Mouse (Mus musculus): ENCODE measurements around the gene Dclk1.

DNA sequence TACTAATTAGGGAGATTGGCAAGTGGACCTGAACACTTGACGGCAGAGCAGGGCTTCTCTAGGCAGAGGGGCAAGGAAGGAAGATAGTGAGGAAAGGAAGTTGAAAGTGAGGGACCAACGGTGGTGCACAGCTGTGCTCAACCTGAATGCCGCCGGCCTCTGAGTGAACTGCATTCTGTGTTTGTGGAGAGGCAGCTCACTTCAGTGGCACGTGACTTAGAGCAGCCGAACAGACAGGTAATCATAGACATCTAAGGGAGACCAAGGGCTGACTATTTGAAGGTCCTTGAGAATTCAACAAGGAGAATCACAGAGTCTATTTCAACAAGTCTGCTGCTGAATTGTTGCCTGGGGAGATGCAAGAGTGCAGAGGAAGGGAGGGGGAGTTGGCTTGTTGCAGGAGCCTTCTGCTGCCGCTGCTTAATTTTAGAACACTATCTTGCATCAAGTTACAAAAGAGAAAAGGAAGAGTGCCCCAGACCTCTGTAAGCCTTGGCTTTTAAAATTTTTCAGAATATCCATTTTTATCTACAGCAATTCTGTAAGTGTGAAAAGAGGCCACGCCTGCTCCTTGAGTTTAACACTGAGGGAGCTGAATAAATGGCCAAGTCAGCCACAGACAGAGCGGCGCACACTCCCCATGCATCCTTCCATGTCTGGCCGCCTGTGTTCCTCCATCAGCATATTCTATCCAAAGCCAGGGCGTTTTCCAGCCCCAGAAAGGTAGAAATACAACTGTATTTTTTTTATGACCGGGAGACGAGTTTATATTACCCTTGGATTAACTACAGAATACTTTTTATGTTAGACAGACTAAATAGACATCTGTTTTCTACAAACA is 289.3 kb downstream of the Dclk1 start:
- TF ChIP-seq EP300 (IDR thresholded peaks at IDR 0.05; ENCODE audit: low read depth) (no peak), CTCF (IDR thresholded peaks at IDR 0.05; ENCODE audit: low read depth) (no peak)

All from liver, embryonic 14.5 days (tissue).